Mouse (Mus musculus) c-Kit-positive CD71-negative TER-119-negative erythroid progenitor cells, embryonic 14.5 days (primary cell): ENCODE results near the gene Cyp2w1.

Experiments
- DNase-seq: peaks from one replicate; pipeline ENCODE4 v3.0.0-alpha.2; 2013; ENCODE audit warnings: low read depth

Cyp2w1 gene

DNA sequence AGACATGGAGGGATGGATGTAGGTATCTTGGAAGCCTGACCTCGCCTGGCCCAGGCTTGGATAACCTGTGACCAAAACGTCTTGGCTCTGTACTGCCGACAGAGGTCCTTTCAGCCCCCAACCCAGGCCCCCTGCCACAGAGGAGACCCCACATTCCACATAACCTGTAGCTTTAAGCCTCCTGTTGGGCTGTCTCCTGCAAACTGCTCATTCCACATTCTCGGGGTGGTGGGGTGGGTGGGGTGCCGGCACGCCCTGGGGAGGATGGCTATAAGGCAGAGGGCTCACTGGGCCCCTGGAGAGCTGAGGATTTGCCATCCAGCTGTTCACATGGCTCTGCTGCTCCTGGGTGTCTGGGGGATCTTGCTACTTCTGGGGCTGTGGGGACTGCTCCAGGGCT, at the start of gene Cyp2w1:
Cyp2w1 (plus strand) TSS at position 301 of the 400 bp plus-strand sequence.
- DNase-seq = no peak

DNA sequence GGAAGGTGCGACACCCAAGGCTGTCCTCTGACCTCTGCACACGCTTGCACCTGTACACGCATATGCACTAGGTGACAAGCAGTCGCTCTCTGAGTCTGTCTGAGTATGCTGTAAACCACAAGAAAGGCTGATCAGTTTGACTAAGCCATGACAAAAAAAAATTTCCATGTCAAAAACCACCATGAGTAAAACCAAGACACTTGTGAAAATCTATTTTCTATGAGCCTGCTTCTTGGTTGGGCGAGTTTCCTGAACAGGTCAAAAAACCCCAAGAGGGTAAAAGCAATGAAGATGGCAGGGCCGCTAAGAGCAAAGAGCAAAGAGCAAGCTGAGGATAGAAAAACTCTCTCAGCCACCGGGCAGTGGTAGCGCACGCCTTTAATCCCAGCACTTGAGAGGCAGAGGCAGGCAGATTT, 48.8 kb upstream of the Cyp2w1 start:
- DNase-seq = no peak

DNA sequence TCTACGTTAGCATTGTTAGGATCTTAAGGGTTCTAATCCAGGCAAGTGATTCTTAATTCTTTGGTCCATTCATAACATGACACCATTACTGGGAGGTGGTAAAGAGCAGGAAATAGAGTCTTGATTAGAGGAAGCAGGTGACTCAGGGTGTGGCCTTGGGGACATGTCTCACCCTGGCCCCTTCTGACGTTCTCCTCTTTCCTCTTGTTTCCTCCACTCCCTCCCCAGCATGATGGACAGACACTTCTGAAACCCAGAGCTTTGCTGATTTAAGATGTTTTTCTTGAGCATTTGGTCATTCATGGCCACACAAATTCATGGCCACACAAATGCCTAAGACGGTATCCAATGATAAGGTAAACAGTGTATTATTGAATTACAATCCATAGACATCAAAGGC, 42.5 kb upstream of the Cyp2w1 start:
- no peak for DNase-seq

DNA sequence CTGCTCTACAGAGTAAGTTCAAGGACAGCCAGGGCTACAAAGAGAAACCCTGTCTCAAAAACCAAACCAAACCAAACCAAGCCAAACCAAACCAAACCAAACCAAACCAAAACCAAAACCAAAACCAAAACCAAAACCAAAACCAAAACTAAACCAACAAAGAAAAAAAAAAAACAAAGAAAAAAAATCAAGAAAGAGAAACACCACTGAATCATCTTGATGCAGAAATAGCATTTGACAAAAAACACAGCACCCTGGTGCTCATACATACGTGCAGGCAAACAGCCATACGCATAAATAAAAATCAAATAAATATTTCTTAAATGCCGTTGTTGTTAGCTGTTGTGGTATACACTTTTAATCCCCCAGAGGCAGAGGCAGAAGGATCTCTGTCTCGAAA, 41.9 kb upstream of the Cyp2w1 start:
- no peak for DNase-seq

DNA sequence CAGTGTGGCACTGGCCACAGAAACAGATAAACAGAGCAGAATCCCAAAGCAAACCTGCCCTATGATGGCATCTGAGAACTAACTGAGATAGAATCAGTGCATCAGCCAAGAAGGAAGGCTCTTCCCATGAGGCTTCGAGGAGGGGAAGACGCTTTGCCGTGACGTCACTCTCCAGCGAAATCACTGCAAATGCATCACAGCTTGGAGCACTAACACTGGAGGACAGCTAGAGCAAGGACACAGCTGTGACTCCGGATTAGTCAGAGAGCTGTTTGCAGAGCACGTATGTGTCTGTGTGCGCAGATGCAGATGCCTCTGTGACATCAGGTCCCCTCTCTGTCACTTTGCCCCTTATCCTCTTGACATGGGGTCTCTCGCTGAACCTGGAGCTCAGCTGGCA, 40.6 kb upstream of the Cyp2w1 start:
- DNase-seq = no peak

DNA sequence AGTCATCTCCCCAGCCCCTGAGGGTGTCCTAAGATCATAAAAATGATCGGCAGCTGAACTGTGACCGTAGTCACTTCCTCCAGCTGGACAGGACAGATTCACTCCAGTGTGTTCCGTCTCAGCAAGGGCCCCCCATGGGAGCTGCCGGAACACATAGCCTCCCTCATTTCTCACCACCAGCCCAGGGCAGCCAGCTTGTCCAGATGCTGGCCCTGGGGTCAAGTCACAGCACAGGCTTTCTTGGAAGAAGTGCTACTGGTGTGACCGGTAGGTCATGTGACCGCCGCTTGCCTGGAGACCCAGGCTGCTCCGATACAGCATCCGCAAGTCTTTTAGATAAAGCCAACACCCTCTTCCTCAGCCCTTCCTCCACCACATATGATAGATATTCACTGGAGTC, 38.9 kb upstream of the Cyp2w1 start:
- no peak for DNase-seq

DNA sequence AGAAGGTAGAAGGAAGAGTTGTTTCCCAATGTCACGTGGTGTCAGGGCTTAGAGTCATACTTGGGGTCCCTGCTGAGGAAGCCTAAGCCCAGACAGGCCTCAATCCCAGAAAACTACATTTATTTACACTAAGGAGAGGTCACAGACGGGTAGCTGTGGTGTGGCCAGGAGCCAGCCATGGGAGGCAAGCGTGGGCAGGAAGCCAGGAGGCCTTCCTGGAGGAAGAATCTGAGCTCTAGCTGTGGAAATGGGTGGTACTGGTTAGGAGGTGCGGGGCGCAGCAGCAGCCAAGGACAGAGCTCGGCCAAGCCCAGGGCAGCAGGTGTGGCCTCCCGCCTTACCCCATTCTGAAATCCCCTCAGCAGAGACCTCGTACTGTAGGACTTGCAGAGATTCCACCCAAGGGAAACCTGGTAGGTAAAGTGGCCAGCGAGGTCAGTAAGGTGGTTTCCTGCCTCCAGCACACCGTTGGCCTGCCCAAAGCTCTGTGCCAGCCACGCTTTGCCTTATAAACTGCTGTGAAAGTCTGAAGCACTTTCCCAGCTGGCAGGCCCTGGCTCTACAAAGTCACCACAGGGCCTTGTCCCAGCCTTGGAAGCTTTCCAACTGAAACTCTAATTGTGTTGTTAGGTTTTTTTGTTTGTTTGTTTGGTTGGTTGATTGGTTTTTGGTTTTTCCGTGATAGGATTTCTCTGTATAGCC, 37.3 kb upstream of the Cyp2w1 start:
- no peak for DNase-seq

DNA sequence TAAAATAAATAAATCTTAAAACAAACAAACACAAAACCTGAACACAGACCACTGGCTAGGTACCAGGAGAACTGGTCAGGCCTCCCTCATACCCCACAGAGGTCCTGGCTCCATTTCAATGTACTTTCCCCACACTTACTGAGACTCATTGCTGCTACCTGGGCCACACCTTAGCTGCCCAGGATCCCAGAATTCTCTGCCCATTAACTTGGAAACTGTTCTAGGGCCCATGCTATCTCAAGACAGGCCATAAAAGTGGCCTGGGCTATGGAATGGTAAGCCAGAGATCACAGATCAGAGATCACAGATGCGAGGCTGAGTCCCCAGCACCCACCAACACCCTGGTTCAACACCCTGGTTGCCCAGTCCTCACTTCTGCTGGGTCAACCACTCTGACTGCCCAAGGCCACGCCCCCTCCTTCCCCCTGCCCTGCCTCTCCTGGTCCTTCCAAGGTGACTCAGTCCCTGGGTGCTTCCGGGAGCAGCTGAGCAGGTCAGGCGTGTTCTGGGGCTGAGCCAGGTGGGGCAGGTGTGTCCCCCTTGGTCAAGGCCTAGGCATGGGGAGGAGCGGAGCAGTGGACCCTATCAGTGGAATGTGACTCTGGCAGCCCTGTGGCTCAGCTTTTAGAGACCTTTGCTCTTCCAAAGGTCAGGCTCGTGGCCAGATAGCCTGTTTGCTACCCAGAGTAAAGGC, 35.3 kb upstream of the Cyp2w1 start:
- DNase-seq = no peak

DNA sequence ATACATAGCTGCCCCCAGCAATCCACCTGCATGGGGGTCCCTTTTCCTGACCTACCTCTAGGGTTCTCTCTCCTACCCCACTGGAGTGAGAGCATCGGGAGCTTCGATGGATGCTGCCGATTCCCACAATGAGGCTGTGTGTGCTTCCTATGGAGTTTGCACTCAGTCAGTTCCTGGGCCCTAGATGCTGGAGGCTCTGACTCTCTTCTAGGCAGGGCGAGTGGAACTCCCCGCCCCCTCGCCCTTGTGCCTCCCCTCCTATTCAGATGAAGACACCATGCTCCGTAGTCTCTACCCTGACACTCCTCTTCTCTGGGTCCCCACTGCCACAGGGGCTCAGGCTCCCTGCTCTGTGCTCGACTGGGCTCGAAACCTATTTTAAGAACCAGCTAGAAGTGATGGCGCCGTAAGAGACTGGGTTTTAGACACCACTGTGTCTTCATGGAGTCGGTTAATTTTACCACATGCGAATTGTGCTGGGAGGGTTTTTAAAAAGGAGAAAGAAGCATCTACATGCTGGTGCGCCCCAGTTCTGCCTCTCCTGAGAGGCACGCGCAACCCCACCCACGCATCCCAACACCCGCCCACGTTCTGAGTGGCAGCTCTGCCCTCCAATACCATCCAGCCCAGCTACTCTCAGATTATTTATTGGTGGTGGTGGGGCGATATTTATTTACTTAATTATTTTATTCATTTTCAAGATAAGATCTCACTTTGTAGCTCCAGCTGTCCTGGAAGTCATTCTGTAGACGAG, 34.5 kb upstream of the Cyp2w1 start:
- DNase-seq = no peak

DNA sequence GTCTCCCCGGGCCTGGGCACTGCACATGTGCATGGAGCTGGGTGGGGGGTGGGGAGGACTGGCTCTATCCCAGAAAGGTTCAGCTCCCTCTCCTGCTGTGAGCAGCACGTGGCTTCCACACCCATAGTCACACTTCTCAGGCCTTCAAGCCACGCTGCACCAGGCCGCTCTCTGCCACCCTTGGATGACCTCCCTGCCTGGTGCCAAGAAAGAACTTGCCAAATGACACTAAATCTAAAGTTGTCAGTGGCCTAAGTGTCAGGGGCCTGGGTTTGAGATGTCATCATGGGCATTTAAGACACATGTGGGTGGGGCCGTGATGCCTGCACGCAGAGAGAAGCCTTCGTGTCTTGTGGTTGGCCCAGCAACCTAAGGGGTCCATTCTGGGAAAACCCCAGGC, 32.0 kb upstream of the Cyp2w1 start:
- no peak for DNase-seq

DNA sequence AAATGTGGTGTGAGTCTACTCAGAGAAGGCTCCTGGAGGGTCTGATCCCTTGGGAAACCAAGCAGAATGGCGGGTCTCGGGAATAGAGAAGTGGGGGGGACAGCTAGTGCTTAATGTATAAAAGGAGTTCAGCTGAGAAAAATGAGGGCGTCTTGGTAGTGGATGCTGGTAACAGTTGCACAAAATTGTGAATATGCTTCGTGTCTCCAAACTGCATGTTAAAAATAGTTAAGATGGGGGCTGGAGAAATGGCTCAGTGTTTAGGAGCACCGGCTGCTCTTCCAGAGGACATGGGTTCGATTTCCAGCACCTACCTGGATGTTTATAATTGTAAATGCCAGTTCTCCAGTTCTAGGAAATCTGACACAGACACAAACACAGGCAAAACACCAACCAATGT, 31.1 kb upstream of the Cyp2w1 start:
- no peak for DNase-seq

DNA sequence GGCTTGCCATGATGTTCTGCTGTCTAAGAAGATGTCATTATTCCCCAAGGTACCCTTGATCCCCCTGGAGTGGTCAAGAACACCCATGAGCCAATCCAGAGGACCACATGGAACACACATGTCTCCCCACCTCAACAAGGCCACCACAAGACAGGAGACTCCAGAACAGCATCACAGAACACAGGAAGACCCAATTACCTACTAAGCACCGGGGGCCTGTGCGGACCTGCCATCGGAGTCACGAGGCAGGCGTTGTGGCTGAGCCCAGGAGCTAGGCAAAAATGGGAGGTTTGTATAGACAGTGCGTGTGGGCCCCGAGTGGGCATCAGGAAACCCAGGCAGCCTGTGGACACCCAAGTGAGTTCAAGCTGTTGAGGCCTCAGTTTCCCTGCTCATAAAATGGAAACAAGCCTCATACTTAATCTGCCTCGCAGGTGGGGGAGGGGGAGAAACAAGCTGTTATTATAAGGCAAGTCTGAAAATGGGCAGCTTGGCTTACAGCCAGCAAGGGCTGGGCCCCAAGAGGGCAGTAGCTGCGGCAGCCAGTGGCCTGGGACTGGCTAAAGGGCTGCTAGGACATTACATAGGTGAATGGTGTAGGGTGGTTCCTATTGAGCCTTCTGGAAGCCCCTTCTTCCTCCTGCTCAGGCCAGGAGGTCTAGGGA, 29.0 kb upstream of the Cyp2w1 start:
- no peak for DNase-seq

DNA sequence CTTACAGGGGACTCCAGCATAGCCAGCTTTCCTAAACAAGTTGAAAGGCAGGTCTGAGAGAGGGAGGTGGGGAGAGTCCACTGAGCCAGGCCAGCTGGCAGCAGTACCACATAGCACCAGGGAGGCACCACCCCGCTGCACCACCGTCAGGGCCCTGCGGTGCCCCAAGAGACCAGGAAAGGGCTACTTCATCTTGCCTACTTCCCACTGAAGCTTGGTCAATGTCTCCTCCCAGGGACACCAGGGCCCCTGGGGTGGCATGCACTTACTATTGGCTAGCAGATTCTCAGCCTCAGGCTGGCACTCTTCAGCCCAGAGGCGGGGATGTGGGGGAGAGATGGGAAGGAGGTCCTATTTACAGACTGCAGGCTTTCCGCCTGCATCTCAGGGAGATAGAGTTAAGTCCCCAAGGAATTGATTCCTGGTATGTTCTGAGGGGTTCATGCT, 28.3 kb upstream of the Cyp2w1 start:
- DNase-seq = no peak

DNA sequence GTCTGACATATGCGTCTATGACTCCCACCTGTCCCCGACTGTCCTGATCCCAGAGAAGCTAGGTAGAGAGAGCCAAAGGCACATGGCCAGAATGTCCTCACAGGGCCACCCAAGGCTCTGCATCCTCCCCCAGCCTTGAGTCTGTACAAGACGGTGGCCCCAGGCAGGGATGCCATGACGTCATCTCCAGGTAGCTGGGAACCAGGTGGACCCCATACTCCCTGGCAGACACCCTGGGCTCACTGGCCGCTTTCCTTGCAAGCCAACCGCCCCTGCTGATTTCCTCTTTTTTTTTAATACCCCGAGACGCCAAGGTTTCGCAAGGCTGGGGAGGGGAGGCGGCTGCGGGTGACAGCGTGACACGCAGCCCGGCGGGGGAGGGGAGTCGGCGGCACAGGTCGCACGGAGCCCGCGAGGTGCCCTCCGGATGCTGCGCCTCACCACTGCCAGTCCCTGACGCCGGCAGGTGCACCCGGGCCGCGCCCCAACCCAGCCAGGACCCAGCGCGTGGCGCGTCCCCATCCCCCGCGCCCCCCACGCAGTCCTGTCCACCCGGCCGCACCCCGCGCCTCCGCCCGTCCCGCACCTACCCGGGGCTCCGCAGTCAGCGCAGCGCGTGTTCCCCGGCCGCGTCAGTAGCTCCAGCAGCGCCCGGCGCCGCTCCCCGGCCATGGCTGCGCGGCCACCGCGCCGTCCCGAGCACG, 27.6 kb upstream of the Cyp2w1 start:
- DNase-seq = no peak

DNA sequence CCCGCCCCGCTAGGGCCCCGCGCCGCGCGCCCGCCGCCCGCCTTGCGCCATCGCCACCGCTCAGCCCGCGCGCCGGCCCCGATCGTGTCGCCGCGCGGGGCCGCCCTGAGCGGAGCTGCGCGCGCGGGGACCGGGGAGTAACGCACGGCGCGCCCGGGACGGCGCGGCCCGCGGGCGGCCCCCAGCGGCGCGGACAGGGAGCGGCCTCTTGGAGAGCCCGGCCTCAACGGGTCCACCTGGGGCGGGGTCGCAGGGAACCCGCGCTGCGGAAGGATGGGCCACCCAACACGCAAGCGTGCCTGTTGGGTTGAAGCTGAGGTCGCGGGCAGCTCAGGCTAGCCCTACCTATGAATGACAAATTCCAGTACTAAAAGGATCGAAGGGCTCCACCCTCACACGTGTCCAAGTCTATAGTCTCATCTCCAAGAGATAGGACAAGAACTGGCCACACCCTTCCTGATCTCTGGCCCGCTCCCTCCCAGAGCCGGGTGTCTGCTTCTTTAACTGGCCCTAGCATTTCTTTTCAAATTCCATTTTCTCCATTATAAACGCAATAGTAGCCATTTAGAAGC, 26.9 kb upstream of the Cyp2w1 start, which contains the start of gene Adap1:
Adap1 (minus strand) TSS at position 228 of the 572 bp plus-strand sequence.
- no peak for DNase-seq

DNA sequence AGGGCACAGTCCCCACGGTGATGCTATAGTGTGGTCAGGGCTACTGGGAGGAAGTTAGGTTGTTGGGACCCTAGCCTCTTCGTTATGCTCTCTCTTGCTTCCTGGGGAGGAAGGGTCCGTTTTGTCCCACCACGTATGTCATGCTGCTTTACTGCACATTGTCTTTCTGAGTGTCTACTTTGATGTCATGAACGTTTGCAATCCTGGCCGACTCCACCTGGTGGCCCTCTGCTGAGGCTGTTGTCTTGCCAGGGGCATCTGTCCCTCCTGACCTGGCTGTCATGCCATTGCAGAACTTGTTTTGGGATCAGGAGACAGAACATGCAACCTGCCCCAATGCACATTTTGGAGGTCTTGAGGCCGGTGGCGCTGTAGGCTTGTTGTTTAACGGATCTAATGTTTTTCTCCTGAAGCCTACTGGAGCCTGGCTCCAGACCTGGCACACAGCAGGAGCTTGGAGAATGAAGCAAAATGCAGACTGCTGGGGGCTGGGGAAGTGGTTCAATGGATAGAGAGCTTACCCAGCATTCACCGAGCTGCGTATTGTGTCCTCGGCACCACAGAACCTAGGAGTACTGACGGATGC, 26.2 kb upstream of the Cyp2w1 start:
- DNase-seq = no peak

DNA sequence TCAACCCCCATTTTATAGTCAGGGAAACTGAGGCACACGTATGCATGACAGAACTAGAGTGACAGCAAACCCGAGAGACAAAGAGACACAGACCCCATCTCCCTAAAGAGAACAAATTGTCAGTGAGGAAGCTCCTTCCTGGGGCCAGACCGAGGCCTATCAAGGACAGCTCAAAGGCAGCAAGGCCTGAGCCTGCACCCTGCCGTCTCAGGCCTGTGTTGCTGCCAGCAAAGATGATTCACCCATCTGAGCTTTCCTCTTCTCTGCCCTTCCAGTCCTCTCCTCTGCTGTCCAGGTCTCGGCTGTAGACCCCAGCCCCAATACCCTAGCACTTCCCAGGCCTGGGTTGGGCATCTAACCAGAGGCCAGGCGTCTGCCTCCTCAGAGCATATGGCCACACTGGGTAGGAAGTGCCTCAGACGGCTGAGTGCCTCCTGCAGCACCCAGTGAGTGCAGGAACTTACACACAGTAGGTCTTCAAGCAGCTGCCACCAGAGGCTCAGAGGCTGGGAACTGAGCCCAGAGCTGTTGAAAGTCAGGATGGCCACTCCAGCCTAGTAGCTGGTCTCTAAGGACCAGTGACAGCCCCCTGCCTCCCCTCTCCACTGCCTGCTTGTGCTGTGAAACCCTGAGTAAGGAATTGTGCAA, 25.3 kb upstream of the Cyp2w1 start:
- DNase-seq = no peak

DNA sequence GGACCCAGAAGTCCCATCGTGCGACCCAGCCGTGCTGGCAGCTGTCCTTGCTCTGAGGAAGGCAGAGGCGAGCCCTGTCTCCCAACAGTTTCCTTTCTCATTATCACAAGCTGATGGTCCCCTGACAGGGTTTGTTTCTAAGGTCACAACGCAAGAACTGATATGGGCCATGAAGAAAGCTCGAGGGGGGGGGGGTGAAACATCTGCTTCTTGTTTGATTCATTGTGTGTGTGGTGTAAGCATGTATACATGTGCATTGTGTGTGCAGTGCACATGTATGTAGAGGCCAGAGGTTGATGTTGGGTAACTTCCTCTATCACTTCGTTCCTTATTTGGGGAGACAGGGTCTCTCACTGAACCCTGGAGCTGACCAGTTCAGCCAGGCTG, 24.8 kb upstream of the Cyp2w1 start:
- DNase-seq = no peak

DNA sequence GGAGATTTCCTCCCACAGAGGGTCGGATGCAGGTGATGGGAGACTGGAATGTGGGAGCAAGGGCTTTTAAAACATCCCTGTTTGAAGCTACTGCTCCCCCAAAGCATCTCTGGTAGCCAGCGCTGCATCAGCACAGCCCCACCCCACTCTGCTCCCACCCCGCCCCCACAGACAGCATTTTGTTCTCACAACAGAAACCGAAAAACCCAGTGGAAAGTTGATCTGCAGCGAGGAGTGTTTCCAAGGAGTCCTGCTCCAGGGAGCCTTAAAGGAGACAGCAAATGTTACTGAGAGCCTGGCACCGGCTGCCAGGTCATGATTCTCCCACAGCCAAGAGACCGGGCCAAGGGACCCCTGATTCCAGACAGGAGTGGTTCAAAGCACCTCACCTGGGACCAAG, 21.7 kb upstream of the Cyp2w1 start:
- no peak for DNase-seq

DNA sequence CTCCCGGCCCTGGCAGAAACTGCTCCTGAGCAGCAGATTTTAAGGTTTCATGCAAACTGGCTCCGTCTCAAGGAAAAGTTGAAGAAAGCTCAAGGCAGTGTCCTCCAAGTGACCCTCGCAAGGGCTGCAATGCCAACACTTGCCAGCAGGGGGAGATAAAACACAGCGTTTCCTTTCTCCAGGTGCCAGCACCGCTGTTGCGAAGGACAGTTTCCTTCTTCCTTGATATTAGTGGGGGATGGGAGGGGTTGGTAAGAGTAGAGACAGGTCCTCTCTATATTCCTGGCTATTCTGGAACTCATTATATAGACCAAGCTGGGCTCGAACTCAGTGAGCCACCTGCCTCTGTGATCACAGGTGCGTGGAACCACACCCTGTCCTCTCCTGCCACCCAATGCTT, 20.7 kb upstream of the Cyp2w1 start:
- peak; percentile 77 for DNase-seq
